Mouse (Mus musculus) bone marrow, adult 2 months (tissue): ENCODE results near the gene Auts2. TPM values are rescaled to one million over a fixed set of nuclear protein-coding genes. Genes with fewer than 3 reads are reported as not detected.

Experiments
- H3K27ac ChIP-seq: fragments of 200-500 bp; 2 replicates; pipeline ENCODE4 v1.5.1; 2012; ENCODE audit warnings: low read depth, mild to moderate bottlenecking, control low read depth, inconsistent platforms, low read length; ENCODE audit not compliant: control insufficient read depth, poor library complexity, insufficient read depth
- H3K4me1 ChIP-seq: fragments of 200-500 bp; 2 replicates; pipeline ENCODE4 v1.6.1; 2011; ENCODE audit warnings: low read length; ENCODE audit not compliant: control insufficient read depth, insufficient read depth
- H3K4me3 ChIP-seq: fragments of 200-500 bp; replicated peaks from 2 replicates; pipeline ENCODE3; 2011; ENCODE audit warnings: mild to moderate bottlenecking, low read depth, low read length, control low read depth; ENCODE audit not compliant: control insufficient read depth
- CTCF ChIP-seq: fragments of 200-500 bp; IDR thresholded peaks from 2 replicates; pipeline ENCODE4 v1.5.1; 2011; ENCODE audit warnings: low read length, control low read depth; ENCODE audit not compliant: control insufficient read depth, insufficient read depth
- POLR2A ChIP-seq: fragments of 200-500 bp; IDR thresholded peaks from 2 replicates; pipeline ENCODE4 v1.6.1; 2011; ENCODE audit warnings: low read depth, mild to moderate bottlenecking, control low read depth, low read length, borderline replicate concordance; ENCODE audit not compliant: control insufficient read depth
- WGBS: fragments of 180-500 bp; shearing (Covaris S2); methylation state at CpG from one replicate; pipeline ENCODE4 v1.1.7; 2018; 5-methylcytosine and 5-hydroxymethylcytosine counted together
- polyA plus RNA-seq: library from polyadenylated mRNA; stranded (reverse); fragments of >200 nt; gene quantifications from 2 replicates; pipeline ENCODE4 v1.2.4, GENCODE M21; 2011; ENCODE audit warnings: low replicate concordance; ENCODE audit not compliant: missing spikeins, insufficient read depth, insufficient read length

Gene Auts2
- polyA plus RNA-seq, 1 experiment = 1.5 TPM

- TF ChIP-seq POLR2A (no peak), CTCF (no peak)
- H3K4me1 ChIP-seq = no peaks in the 10 kb centered on the region
- H3K27ac ChIP-seq = no peak overlapping the region
- 82% methylated on average over 10 of the region's 10 CpGs for WGBS
- H3K4me3 ChIP-seq = no peak overlapping the region
Observed at GRCm38 (mm10) chr5:131610702-131611101, 932.4 kb downstream of the Auts2 start.

DNA sequence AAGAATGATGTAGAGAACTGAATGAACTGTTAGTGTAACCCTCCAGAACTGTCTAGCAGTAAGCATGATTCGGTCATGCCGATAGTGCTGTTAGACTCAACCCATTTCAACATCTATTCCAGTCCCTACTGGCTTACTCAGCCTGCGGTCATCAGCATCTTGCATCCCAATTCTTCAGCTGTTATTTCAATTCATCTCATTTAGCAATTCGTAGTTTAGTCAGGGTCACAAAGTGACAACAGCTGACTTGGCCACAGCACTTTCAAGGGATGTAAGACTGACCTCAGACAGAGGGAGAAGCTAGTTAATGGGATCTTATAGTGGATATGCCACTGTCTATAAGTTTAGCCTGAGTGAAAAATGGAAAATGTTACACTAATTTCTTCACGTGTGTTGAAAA lies 936.4 kb downstream of the Auts2 start:
- 81% methylated on average over 5 of the region's 5 CpGs for WGBS
- Histone ChIP-seq H3K4me3 (no peak overlapping the region), H3K4me1 (no peaks in the 10 kb centered on the region), H3K27ac (no peak overlapping the region)
- no peak for TF ChIP-seq CTCF
- TF ChIP-seq POLR2A = no peak

DNA sequence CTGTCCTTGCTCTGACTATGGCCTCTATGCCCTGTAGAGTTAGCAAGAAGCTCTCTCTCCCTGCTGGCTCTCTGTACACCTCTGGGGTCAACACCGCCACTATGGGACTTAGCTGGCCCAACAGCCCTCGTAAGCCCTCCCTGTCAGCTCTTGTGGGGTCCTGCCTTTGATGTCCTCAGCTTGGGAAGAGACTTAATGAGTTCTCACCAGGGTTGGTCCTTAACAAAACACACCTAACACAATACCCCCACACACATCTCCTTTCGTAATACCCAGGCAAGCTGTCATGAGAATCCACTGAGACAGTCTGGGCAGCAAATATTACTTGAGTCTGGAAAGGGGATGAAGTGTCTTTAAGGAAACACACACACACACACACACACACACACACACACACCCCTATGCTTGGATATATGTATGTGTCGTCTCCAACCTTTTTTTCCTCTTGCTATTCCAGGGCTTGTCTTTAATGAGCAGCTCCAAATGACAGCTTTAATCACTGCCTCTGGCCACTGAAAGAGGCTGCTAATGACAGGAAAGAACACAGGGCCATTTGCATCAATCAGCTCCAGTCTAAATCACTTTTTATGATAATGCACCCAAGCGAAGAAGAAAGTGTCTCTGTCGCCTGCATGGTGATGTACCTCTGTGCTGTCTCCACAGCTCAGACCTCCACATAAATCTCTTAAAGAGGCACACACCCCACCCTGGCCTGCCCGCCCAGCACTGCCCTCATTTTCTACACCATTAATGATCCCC lies 941.0 kb downstream of the Auts2 start:
- H3K4me3 ChIP-seq = no peak overlapping the region
- TF ChIP-seq POLR2A (no peak), CTCF (no peak)
- 72% methylated on average over 7 of the region's 7 CpGs for WGBS
- H3K27ac ChIP-seq = no peak overlapping the region
- no peaks in the 10 kb centered on the region for H3K4me1 ChIP-seq

DNA sequence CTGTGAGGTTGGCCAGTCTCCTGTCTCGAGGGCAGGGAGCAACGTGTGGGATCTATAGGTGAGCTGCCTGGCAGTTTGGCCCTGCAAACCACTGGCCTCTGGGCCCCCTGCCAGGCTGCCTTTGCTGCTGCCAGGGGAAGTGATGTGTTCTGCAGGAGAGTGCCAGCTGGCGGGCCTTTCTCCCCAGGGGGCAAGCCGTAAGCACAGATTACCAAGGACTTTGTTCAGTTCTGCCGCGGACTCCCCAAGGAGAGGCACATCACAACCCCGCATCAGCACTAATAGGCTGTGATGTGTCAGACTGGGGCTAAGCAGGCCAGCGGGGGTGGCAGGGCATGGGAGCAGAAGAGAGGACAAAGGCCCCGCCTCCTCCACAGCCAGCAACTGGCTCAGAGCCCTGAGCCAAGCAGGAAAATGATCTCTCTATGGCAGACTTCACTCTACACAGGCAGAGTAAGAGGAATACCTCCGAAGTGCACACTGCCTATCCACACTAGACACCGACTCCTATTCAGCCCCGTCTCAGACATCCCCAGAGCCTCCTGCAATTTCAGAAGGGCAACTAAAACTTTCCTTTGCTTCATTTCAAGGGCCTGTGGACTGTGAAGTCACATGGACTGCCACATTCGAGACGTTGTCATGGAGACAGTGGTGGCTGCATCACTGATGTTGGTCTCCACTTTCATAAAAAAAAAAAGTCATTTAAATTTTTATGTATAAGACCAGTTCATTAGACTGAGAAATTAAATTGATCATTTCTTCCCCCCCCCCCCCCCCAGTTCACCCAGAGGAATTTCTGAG lies 942.6 kb downstream of the Auts2 start:
- no peak for TF ChIP-seq CTCF
- TF ChIP-seq POLR2A = no peak
- no peak overlapping the region for H3K27ac ChIP-seq
- 22% methylated on average over 14 of the region's 14 CpGs for WGBS
- H3K4me1 ChIP-seq = no peaks in the 10 kb centered on the region
- H3K4me3 ChIP-seq = no peak overlapping the region

GRCm38 (mm10) chr5:131597503-131597902 lies 945.6 kb downstream of the Auts2 start:
- 84% methylated on average over 3 of the region's 3 CpGs for WGBS
- TF ChIP-seq POLR2A (no peak), CTCF (no peak)
- H3K27ac ChIP-seq = no peak overlapping the region
- no peak overlapping the region for H3K4me3 ChIP-seq
- no peaks in the 10 kb centered on the region for H3K4me1 ChIP-seq

DNA sequence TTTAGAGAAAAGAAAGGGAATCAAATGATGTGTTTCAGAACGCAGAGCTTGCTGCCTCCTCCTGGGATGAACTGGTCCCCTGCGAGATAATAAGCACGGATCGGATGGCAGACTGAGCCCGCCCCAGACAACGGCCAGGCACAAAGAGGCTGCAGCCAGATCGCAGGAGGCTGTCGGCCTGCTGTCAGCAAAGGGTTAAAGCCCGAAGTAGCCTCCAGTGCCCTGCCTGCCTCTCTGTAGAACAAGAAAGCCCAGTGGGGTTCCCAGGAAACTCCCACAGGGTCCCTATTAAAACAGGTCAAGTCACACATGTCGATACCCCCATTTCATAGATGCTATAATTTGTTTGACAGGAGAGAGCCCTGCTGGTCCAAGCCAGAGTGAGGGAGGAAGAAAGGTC lies 946.6 kb downstream of the Auts2 start:
- no peak for TF ChIP-seq POLR2A
- no peak for TF ChIP-seq CTCF
- WGBS = 47% methylated on average over 10 of the region's 10 CpGs
- H3K4me1 ChIP-seq = no peaks in the 10 kb centered on the region

DNA sequence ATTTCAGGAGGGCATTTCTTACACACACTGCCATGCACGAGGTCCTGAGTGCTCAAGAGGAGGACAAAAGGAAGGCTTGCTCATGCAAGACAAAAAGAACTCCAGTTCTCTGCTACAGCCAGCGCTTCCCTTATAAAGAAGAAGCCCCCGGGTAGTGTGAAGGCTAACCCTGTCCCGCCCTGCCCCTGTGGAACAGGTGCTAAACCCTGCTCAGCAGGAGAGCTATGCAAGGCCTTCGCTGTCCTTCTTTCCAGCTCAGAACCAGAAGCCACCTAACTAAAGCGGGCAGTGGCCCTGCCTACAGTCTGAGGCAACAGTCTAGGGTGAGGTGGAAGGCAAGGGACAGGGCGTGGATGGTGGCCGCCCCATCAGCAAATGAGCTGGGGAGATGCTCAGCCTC lies 947.4 kb downstream of the Auts2 start:
- no peak overlapping the region for H3K4me3 ChIP-seq
- TF ChIP-seq CTCF = no peak
- no peak for TF ChIP-seq POLR2A
- WGBS = 70% methylated on average over 8 of the region's 8 CpGs
- H3K4me1 ChIP-seq = no peaks in the 10 kb centered on the region
- no peak overlapping the region for H3K27ac ChIP-seq

More for the DNA sequence above, 946.6 kb downstream of the Auts2 start:
- Histone ChIP-seq H3K27ac (no peak overlapping the region), H3K4me3 (no peak overlapping the region)

DNA sequence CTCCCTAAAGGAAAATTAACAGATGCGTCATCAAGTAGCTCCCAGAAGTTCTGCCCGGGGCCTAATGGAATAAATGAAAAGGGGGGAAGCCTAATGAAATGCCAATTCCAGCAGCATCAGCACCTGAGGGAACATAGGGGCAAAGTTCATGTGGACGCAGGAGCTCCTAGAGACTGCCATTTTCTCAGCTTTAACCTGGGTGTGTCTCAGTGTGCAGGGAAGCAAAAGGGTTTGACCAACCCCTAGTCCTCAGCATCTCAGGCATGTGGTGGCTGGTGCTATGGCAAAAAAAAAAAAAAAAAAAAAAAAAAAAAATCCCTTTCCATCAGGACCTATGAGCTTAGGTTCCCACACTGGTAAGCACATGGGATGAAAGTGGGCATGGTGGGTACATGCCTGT lies 948.5 kb downstream of the Auts2 start:
- H3K4me1 ChIP-seq = no peaks in the 10 kb centered on the region
- WGBS = 89% methylated on average over 3 of the region's 3 CpGs
- no peak overlapping the region for H3K27ac ChIP-seq
- H3K4me3 ChIP-seq = no peak overlapping the region
- TF ChIP-seq CTCF (no peak), POLR2A (no peak)
